Mouse (Mus musculus) CD4-positive helper T cell, adult 2 months (primary cell): ENCODE measurements around the gene Arl14.

Experiments used
- DNase-seq: peaks from one replicate; pipeline ENCODE4 v3.0.0-alpha.2; 2012; ENCODE audit warnings: low read depth, missing footprints, low spot score

Gene Arl14

GRCm38 (mm10) chr3:69271812-69272211 lies 49.6 kb downstream of the Arl14 start:
- no peak for DNase-seq
